Mouse (Mus musculus): Measurements from ENCODE around the gene Olfr1104.

The Olfr1104 gene

GRCm38 (mm10) chr2:87026980-87027379 lies at the start of gene Olfr1104:
Olfr1104 (minus strand) TSS chr2:87027080.
- no peak for DNase-seq

GRCm38 (mm10) chr2:87075717-87076116 lies 48.8 kb upstream of the Olfr1104 start, which contains the start of gene Olfr1107:
Olfr1107 (minus strand) TSS chr2:87075817.
- DNase-seq: no peak

- DNase-seq: no peak
Observed at GRCm38 (mm10) chr2:87052173-87052572, 25.3 kb upstream of the Olfr1104 start, which contains the start of gene Olfr1106. Olfr1106 (minus strand) TSS chr2:87052273.

- DNase-seq: no peak
Observed at GRCm38 (mm10) chr2:87036431-87036830, 9.6 kb upstream of the Olfr1104 start, which contains the start of gene Olfr1105. Olfr1105 (minus strand) TSS chr2:87036531.

- DNase-seq: no peak
Observed at GRCm38 (mm10) chr2:86998098-86998497, 28.8 kb downstream of the Olfr1104 start, which contains the start of gene Olfr1102. Olfr1102 (plus strand) TSS chr2:86998398.

- no peak for DNase-seq
Observed at GRCm38 (mm10) chr2:86991121-86991520, 35.8 kb downstream of the Olfr1104 start, which contains the start of gene Olfr1101. Olfr1101 (minus strand) TSS chr2:86991221.

- no peak for DNase-seq
Observed at GRCm38 (mm10) chr2:86979854-86980253, 47.0 kb downstream of the Olfr1104 start, which contains the start of gene Olfr1100. Olfr1100 (minus strand) TSS chr2:86979954.

All from cerebellum, adult 11 months (tissue).